Mouse (Mus musculus) kidney, adult 2 months (tissue): ENCODE measurements around the gene B4galt3.

ENCODE experiments used
- CTCF ChIP-seq: fragments of 200-500 bp; conservative IDR thresholded peaks from 2 replicates; pipeline ENCODE4 v1.5.1; 2011; ENCODE audit warnings: low read depth, mild to moderate bottlenecking, control low read depth, low read length, moderate library complexity, mixed read lengths; ENCODE audit not compliant: insufficient read depth, insufficient read length
- POLR2A ChIP-seq: fragments of 200-500 bp; IDR thresholded peaks from one replicate; pipeline ENCODE4 v1.6.1; 2011; ENCODE audit warnings: low read depth, low read length, control low read depth

DNA sequence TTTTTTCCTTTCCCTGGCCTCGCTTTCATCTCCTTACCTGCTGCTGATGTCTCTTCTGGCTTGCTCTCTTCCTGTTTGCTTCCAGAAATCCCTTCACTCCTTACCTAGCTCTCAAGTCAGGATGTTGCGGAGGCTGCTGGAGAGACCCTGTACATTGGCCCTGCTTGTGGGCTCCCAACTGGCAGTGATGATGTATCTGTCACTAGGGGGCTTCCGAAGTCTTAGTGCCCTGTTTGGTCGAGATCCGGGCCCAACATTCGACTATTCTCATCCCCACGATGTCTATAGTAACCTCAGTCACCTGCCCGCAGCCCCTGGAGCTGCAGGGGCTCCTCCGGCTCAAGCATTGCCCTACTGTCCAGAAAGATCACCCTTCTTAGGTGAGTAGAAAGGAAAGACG lies 1.5 kb downstream of the B4galt3 start:
- TF ChIP-seq CTCF (no peak), POLR2A (no peak)
